Mouse (Mus musculus) heart, embryonic 10.5 days (tissue): ENCODE measurements around the gene Tmem119. TPM values are rescaled to one million over a fixed set of nuclear protein-coding genes. Genes with fewer than 3 reads are reported as not detected.

Experiments
- DNase-seq: peaks from one replicate; pipeline ENCODE4 v3.0.0-alpha.2; 2017; ENCODE audit warnings: low spot score
- H3K27ac ChIP-seq: fragments of 300-500 bp; sonication (generic); 2 replicates; pipeline ENCODE4 v1.5.1; 2016; ENCODE audit warnings: mild to moderate bottlenecking
- H3K27me3 ChIP-seq: fragments of 300-500 bp; sonication (generic); 2 replicates; pipeline ENCODE4 v1.6.1; 2016; ENCODE audit warnings: mild to moderate bottlenecking; ENCODE audit not compliant: poor library complexity, insufficient read depth, severe bottlenecking
- H3K36me3 ChIP-seq: fragments of 300-500 bp; sonication (generic); 2 replicates; pipeline ENCODE4 v1.6.1; 2016; ENCODE audit warnings: mild to moderate bottlenecking, moderate library complexity
- H3K4me1 ChIP-seq: fragments of 300-500 bp; sonication (generic); 2 replicates; pipeline ENCODE4 v1.6.1; 2016; ENCODE audit warnings: mild to moderate bottlenecking
- H3K4me3 ChIP-seq: fragments of 300-500 bp; sonication (generic); 2 replicates; pipeline ENCODE4 v1.5.1; 2016; ENCODE audit warnings: mild to moderate bottlenecking, moderate library complexity
- H3K9me3 ChIP-seq: fragments of 300-500 bp; sonication (generic); 2 replicates; pipeline ENCODE4 v1.6.1; 2016; ENCODE audit warnings: mild to moderate bottlenecking, moderate library complexity
- WGBS: fragments of 180-500 bp; shearing (Covaris S2); methylation state at CpG from one replicate; pipeline ENCODE4 v1.1.7; 2016; 5-methylcytosine and 5-hydroxymethylcytosine counted together
- polyA plus RNA-seq: library from polyadenylated mRNA; unstranded; fragments of >200 nt; fragmentation: Nextera tagmentation; extraction: Ambion mirVana; gene quantifications from 2 replicates; pipeline ENCODE4 v1.2.1, GENCODE M21; 2016

Gene Tmem119
- polyA plus RNA-seq: 13.5 and 42.1 TPM in 2 replicates

- DNase-seq: peak; percentile 85
- Histone ChIP-seq H3K9me3 (no peaks in the 10 kb centered on the region), H3K36me3 (peaks cover under 1% of the 10 kb centered on the region; the same call in 1 of the 2 replicates), H3K27ac (peak within 1 kb of the TSS; percentile 78), H3K4me1 (peaks cover 38% of the 10 kb centered on the region), H3K27me3 (peaks cover 36% of the 10 kb centered on the region), H3K4me3 (peak within 1 kb of the TSS; percentile 51)
- 0% methylated on average over 11 of the region's 11 CpGs for WGBS
These were observed at the start of gene Tmem119 for GRCm38 (mm10) chr5:113800280-113800679. TSS of gene Tmem119 (minus strand) at chr5:113800516.

GRCm38 (mm10) chr5:113847636-113848035 lies 47.3 kb upstream of the Tmem119 start:
- WGBS: 90% methylated on average over 9 of the region's 9 CpGs
- H3K4me3 ChIP-seq: no peak overlapping the region
- peaks cover 98% of the 10 kb centered on the region for H3K36me3 ChIP-seq
- H3K27me3 ChIP-seq: no peaks in the 10 kb centered on the region
- no peaks in the 10 kb centered on the region for H3K9me3 ChIP-seq
- no peak for DNase-seq
- no peak overlapping the region for H3K27ac ChIP-seq
- peaks cover 22% of the 10 kb centered on the region for H3K4me1 ChIP-seq

GRCm38 (mm10) chr5:113846656-113847055 lies 46.3 kb upstream of the Tmem119 start:
- 79% methylated on average over 8 of the region's 8 CpGs for WGBS

GRCm38 (mm10) chr5:113845627-113846026 lies 45.3 kb upstream of the Tmem119 start:
- Histone ChIP-seq H3K4me3 (no peak overlapping the region), H3K36me3 (peaks cover 95% of the 10 kb centered on the region), H3K4me1 (peaks cover 18% of the 10 kb centered on the region), H3K27me3 (no peaks in the 10 kb centered on the region), H3K27ac (no peak overlapping the region), H3K9me3 (no peaks in the 10 kb centered on the region)
- WGBS: 92% methylated on average over 8 of the region's 8 CpGs
- DNase-seq: no peak

More at GRCm38 (mm10) chr5:113846656-113847055, 46.3 kb upstream of the Tmem119 start:
- Histone ChIP-seq H3K36me3 (peaks cover 98% of the 10 kb centered on the region), H3K9me3 (no peaks in the 10 kb centered on the region), H3K4me1 (peaks cover 24% of the 10 kb centered on the region), H3K27me3 (no peaks in the 10 kb centered on the region), H3K27ac (no peak overlapping the region), H3K4me3 (no peak overlapping the region)
- DNase-seq: no peak

GRCm38 (mm10) chr5:113844721-113845120 lies 44.4 kb upstream of the Tmem119 start:
- Histone ChIP-seq H3K27ac (0 out of 2 replicates have a peak overlapping the region, but pooled peaks have one; percentile 3), H3K4me1 (peaks cover 12% of the 10 kb centered on the region; the same call in 1 of the 2 replicates), H3K27me3 (no peaks in the 10 kb centered on the region), H3K4me3 (no peak overlapping the region), H3K36me3 (peaks cover 94% of the 10 kb centered on the region), H3K9me3 (no peaks in the 10 kb centered on the region)
- 68% methylated on average over 7 of the region's 7 CpGs for WGBS
- DNase-seq: no peak

GRCm38 (mm10) chr5:113844106-113844505 lies 43.8 kb upstream of the Tmem119 start:
- Histone ChIP-seq H3K36me3 (peaks cover 88% of the 10 kb centered on the region), H3K4me1 (peaks cover 12% of the 10 kb centered on the region; the same call in 1 of the 2 replicates), H3K27me3 (no peaks in the 10 kb centered on the region), H3K27ac (no peak overlapping the region), H3K4me3 (no peak overlapping the region), H3K9me3 (no peaks in the 10 kb centered on the region)
- no peak for DNase-seq
- WGBS: 85% methylated on average over 15 of the region's 15 CpGs

- peaks cover 12% of the 10 kb centered on the region; the same call in 1 of the 2 replicates for H3K4me1 ChIP-seq
- H3K27ac ChIP-seq: no peak overlapping the region
- no peak for DNase-seq
- H3K9me3 ChIP-seq: no peaks in the 10 kb centered on the region
- WGBS: 89% methylated on average over 9 of the region's 9 CpGs
- no peak overlapping the region for H3K4me3 ChIP-seq
- H3K27me3 ChIP-seq: no peaks in the 10 kb centered on the region
- peaks cover 78% of the 10 kb centered on the region for H3K36me3 ChIP-seq
These were observed 42.6 kb upstream of the Tmem119 start for GRCm38 (mm10) chr5:113842906-113843305.

- Histone ChIP-seq H3K36me3 (peaks cover 71% of the 10 kb centered on the region), H3K4me3 (no peak overlapping the region), H3K27me3 (no peaks in the 10 kb centered on the region), H3K27ac (no peak overlapping the region), H3K9me3 (no peaks in the 10 kb centered on the region), H3K4me1 (peaks cover 12% of the 10 kb centered on the region; the same call in 1 of the 2 replicates)
- DNase-seq: no peak
- WGBS: 82% methylated on average over 9 of the region's 9 CpGs
These were observed 41.9 kb upstream of the Tmem119 start for GRCm38 (mm10) chr5:113842244-113842643.

GRCm38 (mm10) chr5:113841243-113842225 lies 41.2 kb upstream of the Tmem119 start:
- peaks cover 12% of the 10 kb centered on the region; the same call in 1 of the 2 replicates for H3K4me1 ChIP-seq
- no peak for DNase-seq
- peaks cover 64% of the 10 kb centered on the region for H3K36me3 ChIP-seq
- no peaks in the 10 kb centered on the region for H3K27me3 ChIP-seq
- H3K4me3 ChIP-seq: no peak overlapping the region
- H3K9me3 ChIP-seq: no peaks in the 10 kb centered on the region
- WGBS: 83% methylated on average over 23 of the region's 23 CpGs
- no peak overlapping the region for H3K27ac ChIP-seq

- Histone ChIP-seq H3K27me3 (no peaks in the 10 kb centered on the region), H3K36me3 (peaks cover 53% of the 10 kb centered on the region), H3K4me3 (no peak overlapping the region), H3K4me1 (peaks cover 12% of the 10 kb centered on the region; the same call in 1 of the 2 replicates), H3K27ac (no peak overlapping the region), H3K9me3 (no peaks in the 10 kb centered on the region)
- DNase-seq: no peak
- 88% methylated on average over 4 of the region's 4 CpGs for WGBS
These were observed 40.1 kb upstream of the Tmem119 start for GRCm38 (mm10) chr5:113840443-113840842.

GRCm38 (mm10) chr5:113836961-113837360 lies 36.6 kb upstream of the Tmem119 start:
- no peak overlapping the region for H3K4me3 ChIP-seq
- H3K9me3 ChIP-seq: no peaks in the 10 kb centered on the region
- no peaks in the 10 kb centered on the region for H3K27me3 ChIP-seq
- H3K4me1 ChIP-seq: 0 out of 2 replicates have a peak, but pooled peaks cover 9% of the 10 kb centered on the region
- DNase-seq: no peak
- WGBS: 86% methylated on average over 10 of the region's 10 CpGs
- H3K27ac ChIP-seq: no peak overlapping the region
- H3K36me3 ChIP-seq: peaks cover 18% of the 10 kb centered on the region; the same call in 1 of the 2 replicates

- no peak for DNase-seq
- H3K36me3 ChIP-seq: no peaks in the 10 kb centered on the region
- no peaks in the 10 kb centered on the region for H3K27me3 ChIP-seq
- H3K9me3 ChIP-seq: no peaks in the 10 kb centered on the region
- H3K27ac ChIP-seq: no peak overlapping the region
- no peak overlapping the region for H3K4me3 ChIP-seq
- 60% methylated on average over 16 of the region's 16 CpGs for WGBS
- H3K4me1 ChIP-seq: peaks cover 15% of the 10 kb centered on the region
These were observed 33.1 kb upstream of the Tmem119 start for GRCm38 (mm10) chr5:113833316-113833947.

- Histone ChIP-seq H3K9me3 (no peaks in the 10 kb centered on the region), H3K27me3 (no peaks in the 10 kb centered on the region), H3K36me3 (no peaks in the 10 kb centered on the region), H3K27ac (no peak within 1 kb of the TSS), H3K4me3 (no peak within 1 kb of the TSS), H3K4me1 (peaks cover 18% of the 10 kb centered on the region)
- DNase-seq: no peak
- 47% methylated on average over 8 of the region's 8 CpGs for WGBS
These were observed 32.2 kb upstream of the Tmem119 start, which contains the start of gene Selplg for GRCm38 (mm10) chr5:113832490-113832901. TSS of gene Selplg (minus strand) at chr5:113832644.
